Comparison of ENCODE assay signal across 9 mouse cellular contexts in genomic region chr1:157449532-157449931, GRCm38 (mm10). TPM values are rescaled to one million over a fixed set of nuclear protein-coding genes. Genes with fewer than 3 reads are reported as not detected.
DNase-seq lines count a peak whose midpoint lies in the region; ATAC-seq and TF ChIP-seq lines count a peak whose summit lies in the region.
"Had no signal": no experiment of that assay in that cellular context is flagged by ENCODE, and none has a peak within 500 bp of the region (broad histone marks: within the 10 kb centered on the region; RNA-seq: fewer than 3 reads in every experiment).

No protein-coding gene starts in this region.

- H3K4me2 ChIP-seq in forebrain, embryonic 13.5 days: peak overlapping the region; percentile 49
- H3K4me2 ChIP-seq in hindbrain, postnatal 0 days (ENCODE audit: low read depth, low read length): peak overlapping the region; percentile 49
- peak overlapping the region; percentile 43 for H3K4me2 ChIP-seq in midbrain, embryonic 12.5 days (replicated peaks)

- peak overlapping the region; percentile 22; the same call in 1 of the 2 replicates for H3K4me3 ChIP-seq in forebrain, embryonic 13.5 days
- peak overlapping the region; percentile 21 for H3K4me3 ChIP-seq in hindbrain, postnatal 0 days (ENCODE audit: low read length)
- peak overlapping the region; percentile 24 for H3K4me3 ChIP-seq in midbrain, embryonic 12.5 days

- H3K27me3 ChIP-seq in forebrain, embryonic 13.5 days: peaks cover 5% of the 10 kb centered on the region
- no peaks in the 10 kb centered on the region for H3K27me3 ChIP-seq in hindbrain, postnatal 0 days (ENCODE audit: insufficient read depth, low read length)
- peaks cover 18% of the 10 kb centered on the region for H3K27me3 ChIP-seq in midbrain, embryonic 12.5 days

- ATAC-seq in forebrain, embryonic 13.5 days: no peak
- no peak for ATAC-seq in hindbrain, postnatal 0 days
- ATAC-seq in midbrain, embryonic 12.5 days (ENCODE audit: low FRiP score, low read depth): no peak

- no peak overlapping the region for H3K27ac ChIP-seq in forebrain, embryonic 13.5 days
- H3K27ac ChIP-seq in hindbrain, postnatal 0 days: no peak overlapping the region
- no peak overlapping the region for H3K27ac ChIP-seq in midbrain, embryonic 12.5 days (replicated peaks)

- peak; percentile 17 for DNase-seq in gastrocnemius, adult 18-20 months (ENCODE audit: low spot score)
- no peak for DNase-seq in gastrocnemius, adult 8-10 months (ENCODE audit: low spot score in 2 of 2)
- DNase-seq in hindbrain, postnatal 0 days (ENCODE audit: low spot score): no peak
- no peak for DNase-seq in cerebellum, postnatal 10 days
- DNase-seq in urinary bladder, postnatal 4 days (ENCODE audit: low spot score in 2 of 2): no peak
- DNase-seq in layer of hippocampus, adult 9-11 months: no peak
- DNase-seq: right cerebral cortex, adult 18-20 months had no signal

- H3K9me3 ChIP-seq in forebrain, embryonic 13.5 days (replicated peaks): no peaks in the 10 kb centered on the region
- H3K9me3 ChIP-seq in hindbrain, postnatal 0 days (ENCODE audit: low read length): no peaks in the 10 kb centered on the region
- no peaks in the 10 kb centered on the region for H3K9me3 ChIP-seq in midbrain, embryonic 12.5 days

- TF ChIP-seq CTCF in hindbrain, postnatal 0 days (IDR thresholded peaks at IDR 0.05; ENCODE audit: low read depth): no peak

- H3K4me1 ChIP-seq in forebrain, embryonic 13.5 days: peaks cover 72% of the 10 kb centered on the region
- peaks cover 9% of the 10 kb centered on the region for H3K4me1 ChIP-seq in hindbrain, postnatal 0 days (ENCODE audit: insufficient read depth, low read length)
- H3K4me1 ChIP-seq in midbrain, embryonic 12.5 days: peaks cover 61% of the 10 kb centered on the region

- WGBS in forebrain, embryonic 13.5 days: 5% methylated on average over 10 of the region's 10 CpGs
- 17% methylated on average over 10 of the region's 10 CpGs for WGBS in hindbrain, postnatal 0 days
- 3% methylated on average over 10 of the region's 10 CpGs for WGBS in midbrain, embryonic 12.5 days

- no peak overlapping the region for H3K9ac ChIP-seq in forebrain, embryonic 13.5 days
- H3K9ac ChIP-seq in hindbrain, postnatal 0 days (replicated peaks; ENCODE audit: low read length): no peak overlapping the region
- 0 out of 2 replicates have a peak overlapping the region, but pooled peaks have one; percentile 21 for H3K9ac ChIP-seq in midbrain, embryonic 12.5 days (replicated peaks)

- no peaks in the 10 kb centered on the region for H3K36me3 ChIP-seq in forebrain, embryonic 13.5 days (ENCODE audit: poor library complexity, severe bottlenecking)
- no peaks in the 10 kb centered on the region for H3K36me3 ChIP-seq in hindbrain, postnatal 0 days (ENCODE audit: insufficient read depth, low read length)
- H3K36me3 ChIP-seq in midbrain, embryonic 12.5 days: no peaks in the 10 kb centered on the region

RNA-seq across cellular contexts. Expression of gene Cryzl2, which starts 8.8 kb away (rescaled TPM):
- total RNA-seq in gastrocnemius, adult 18-20 months (2021): under 1 TPM; 0.43 to 0.76 TPM
- total RNA-seq in gastrocnemius, adult 8-10 months (2022): under 1 TPM; 0.36 to 0.88 (median 0.70) TPM
- polyA plus RNA-seq in forebrain, embryonic 13.5 days (2015; fragmentation: Nextera tagmentation; extraction: Ambion mirVana): 5.8 and 6.6 TPM in 2 replicates
- total RNA-seq in hindbrain, postnatal 0 days (2014; rRNA removed): 11.4 and 12.9 TPM in 2 replicates
- 10.6 and 11.6 TPM in 2 replicates for polyA plus RNA-seq in hindbrain, postnatal 0 days (2015; fragmentation: Nextera tagmentation; extraction: Ambion mirVana)
- polyA plus RNA-seq in midbrain, embryonic 12.5 days (2016; fragmentation: Nextera tagmentation; extraction: Ambion mirVana): 7.5 and 8.2 TPM in 2 replicates

RNA-seq across cellular contexts. Expression of gene Rasal2, which starts 37.1 kb away (rescaled TPM):
- 1 to 10 TPM; 5.6 to 6.5 TPM for total RNA-seq in gastrocnemius, adult 18-20 months (2021)
- total RNA-seq in gastrocnemius, adult 8-10 months (2022): 1 to 10 TPM; 4.0 to 6.1 (median 5.1) TPM
- 31.0 and 33.7 TPM in 2 replicates for polyA plus RNA-seq in forebrain, embryonic 13.5 days (2015; fragmentation: Nextera tagmentation; extraction: Ambion mirVana)
- total RNA-seq in hindbrain, postnatal 0 days (2014; rRNA removed): 37.0 TPM in 2 replicates
- 31.3 and 33.7 TPM in 2 replicates for polyA plus RNA-seq in hindbrain, postnatal 0 days (2015; fragmentation: Nextera tagmentation; extraction: Ambion mirVana)
- polyA plus RNA-seq in midbrain, embryonic 12.5 days (2016; fragmentation: Nextera tagmentation; extraction: Ambion mirVana): 36.4 and 43.7 TPM in 2 replicates

RNA-seq across cellular contexts. Expression of gene Sec16b, which starts 57.0 kb away (rescaled TPM):
- under 1 TPM; 0.52 to 0.66 TPM for total RNA-seq in gastrocnemius, adult 18-20 months (2021)
- under 1 TPM; 0.29 to 0.79 (median 0.44) TPM for total RNA-seq in gastrocnemius, adult 8-10 months (2022)
- polyA plus RNA-seq in forebrain, embryonic 13.5 days (2015; fragmentation: Nextera tagmentation; extraction: Ambion mirVana): 0.23 and 0.87 TPM in 2 replicates
- 0.21 and 0.22 TPM in 2 replicates for total RNA-seq in hindbrain, postnatal 0 days (2014; rRNA removed)
- 0.41 and 0.54 TPM in 2 replicates for polyA plus RNA-seq in hindbrain, postnatal 0 days (2015; fragmentation: Nextera tagmentation; extraction: Ambion mirVana)
- 0.45 and 0.73 TPM in 2 replicates for polyA plus RNA-seq in midbrain, embryonic 12.5 days (2016; fragmentation: Nextera tagmentation; extraction: Ambion mirVana)
